Mouse (Mus musculus) brown adipose tissue, adult 24 weeks (tissue): ENCODE measurements around the gene Txndc12. TPM values are rescaled to one million over a fixed set of nuclear protein-coding genes. Genes with fewer than 3 reads are reported as not detected.

Experiments used
- H3K27ac ChIP-seq: fragments of 200-500 bp; replicated peaks from 2 replicates; pipeline ENCODE4 v1.5.1; 2012; ENCODE audit warnings: low read depth, mild to moderate bottlenecking, low read length
- H3K4me1 ChIP-seq: fragments of 200-500 bp; 2 replicates; pipeline ENCODE4 v1.6.1; 2012; ENCODE audit warnings: low read length, mixed read lengths; ENCODE audit not compliant: control insufficient read depth, insufficient read depth, insufficient read length
- H3K4me3 ChIP-seq: fragments of 200-500 bp; 2 replicates; pipeline ENCODE4 v1.5.1; 2012; ENCODE audit warnings: low read depth, mild to moderate bottlenecking, low read length, moderate library complexity; ENCODE audit not compliant: insufficient read depth
- polyA plus RNA-seq: library from polyadenylated mRNA; stranded (reverse); fragments of >200 nt; gene quantifications from 2 replicates; pipeline ENCODE4 v1.2.4, GENCODE M21; 2012; ENCODE audit not compliant: missing spikeins, insufficient read depth, insufficient read length

The Txndc12 gene
- polyA plus RNA-seq: 55.8 and 58.7 TPM in 2 replicates

DNA sequence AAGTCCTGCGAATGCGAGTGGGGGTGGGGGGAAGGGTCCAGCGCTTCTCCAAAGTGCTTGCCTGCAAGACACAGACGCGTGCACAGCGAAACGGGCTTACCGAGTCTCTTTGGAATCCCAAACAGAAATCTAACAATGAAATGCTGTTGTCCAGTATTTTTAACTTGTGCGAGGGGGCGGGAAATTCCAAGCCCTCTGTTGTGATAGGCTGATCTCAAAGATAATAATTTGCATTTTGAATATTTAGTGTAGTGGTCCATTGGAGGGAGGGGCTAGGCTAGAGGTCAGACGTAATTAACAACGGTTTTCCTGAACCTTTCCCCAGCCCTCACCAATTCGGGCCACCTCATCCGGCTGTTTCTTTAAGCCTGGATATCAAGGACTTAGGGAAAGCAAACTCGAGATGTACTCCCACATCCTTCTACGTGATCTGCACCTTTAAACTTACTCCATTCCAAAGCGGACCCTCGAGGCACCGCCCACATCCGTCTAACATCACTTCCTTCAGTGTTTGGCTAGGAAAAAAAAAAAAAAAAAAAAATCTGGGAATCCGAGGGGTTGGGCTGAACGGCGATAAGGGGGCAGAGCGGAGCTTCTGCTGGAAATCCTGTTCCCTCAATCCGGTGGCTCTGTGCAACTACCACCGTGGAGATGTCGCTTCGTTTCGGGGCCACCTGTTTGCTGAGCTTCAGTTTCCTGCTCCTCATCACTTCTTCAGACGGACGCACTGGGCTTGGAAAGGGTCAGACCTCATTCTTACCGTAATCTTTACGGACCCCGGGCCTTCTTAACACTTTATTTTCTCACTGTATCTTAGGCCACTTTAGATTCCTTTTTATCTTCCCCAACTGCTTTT lies at the start of gene Txndc12:
TSS of gene Txndc12 (plus strand) at position 487 of the 856 bp plus-strand sequence.
- Histone ChIP-seq H3K4me1 (peaks cover 5% of the 10 kb centered on the region; the same call in 1 of the 2 replicates), H3K27ac (peak within 1 kb of the TSS; percentile 98), H3K4me3 (peak within 1 kb of the TSS; percentile 98)

GRCm38 (mm10) chr4:108789258-108789936 lies 45.0 kb upstream of the Txndc12 start:
- Histone ChIP-seq H3K4me1 (peaks cover 2% of the 10 kb centered on the region; the same call in 1 of the 2 replicates), H3K4me3 (no peak overlapping the region), H3K27ac (no peak overlapping the region)

GRCm38 (mm10) chr4:108790507-108790906 lies 43.9 kb upstream of the Txndc12 start:
- no peak overlapping the region for H3K4me3 ChIP-seq
- peaks cover 2% of the 10 kb centered on the region; the same call in 1 of the 2 replicates for H3K4me1 ChIP-seq

DNA sequence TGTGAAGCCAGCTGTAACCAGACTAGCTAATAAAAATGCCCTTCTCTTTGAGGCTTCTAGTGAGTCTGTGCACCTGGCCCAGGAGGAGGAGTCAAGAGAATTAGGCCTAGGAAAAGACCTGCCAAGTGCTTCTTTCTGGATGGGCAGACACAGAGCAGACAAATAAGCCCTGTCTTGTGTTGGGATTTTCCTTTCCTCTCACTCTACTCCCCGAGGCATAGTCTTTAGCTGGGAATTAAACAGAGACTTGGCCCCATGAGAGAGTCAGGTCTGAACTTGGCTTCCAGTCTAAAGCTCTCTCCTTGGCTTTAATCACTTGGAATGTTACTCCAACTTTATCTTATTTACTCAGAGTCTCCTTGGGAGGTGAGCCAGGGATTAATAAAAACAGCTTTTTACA lies 40.5 kb upstream of the Txndc12 start:
- Histone ChIP-seq H3K4me1 (peaks cover 2% of the 10 kb centered on the region; the same call in 1 of the 2 replicates), H3K4me3 (no peak overlapping the region), H3K27ac (no peak overlapping the region)

More at GRCm38 (mm10) chr4:108790507-108790906, 43.9 kb upstream of the Txndc12 start:
- H3K27ac ChIP-seq: no peak overlapping the region

GRCm38 (mm10) chr4:108796701-108797100 lies 37.7 kb upstream of the Txndc12 start:
- H3K4me1 ChIP-seq: peaks cover 2% of the 10 kb centered on the region; the same call in 1 of the 2 replicates
- peak overlapping the region; percentile 52 for H3K27ac ChIP-seq
- no peak overlapping the region for H3K4me3 ChIP-seq

DNA sequence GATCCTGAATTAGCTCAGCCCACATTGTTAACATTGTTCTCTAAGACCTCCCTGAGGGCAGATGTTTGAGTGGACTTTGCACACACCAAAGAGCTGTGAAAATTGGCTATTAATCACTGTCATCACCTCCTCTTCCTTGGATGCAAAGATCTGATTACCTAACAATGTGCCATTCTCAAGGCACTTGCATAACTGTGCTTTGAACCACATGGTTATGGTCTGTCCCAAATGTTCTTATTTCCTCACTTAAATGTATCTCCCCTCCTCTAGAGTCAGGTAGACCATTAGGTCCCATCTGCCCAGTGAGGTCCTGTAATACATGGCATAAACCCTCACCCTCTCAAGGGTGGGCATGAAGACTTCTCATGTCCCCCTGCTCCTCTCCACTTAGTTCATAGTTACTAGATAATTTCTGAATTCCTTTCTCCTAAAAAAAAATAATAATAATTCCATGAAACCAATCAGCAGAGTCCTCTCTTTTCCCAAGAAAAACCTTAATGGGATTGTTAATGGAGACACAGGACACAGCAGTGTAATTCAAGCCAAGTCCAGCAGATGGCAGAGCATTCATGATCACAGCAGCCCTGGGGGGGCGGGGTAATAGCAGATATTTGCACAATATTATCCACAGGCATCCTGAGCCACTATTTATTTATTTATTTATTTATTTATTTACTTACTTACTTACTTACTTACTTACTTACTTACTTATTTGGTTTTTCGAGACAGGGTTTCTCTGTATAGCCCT lies 36.1 kb upstream of the Txndc12 start:
- H3K4me3 ChIP-seq: no peak overlapping the region
- peaks cover 2% of the 10 kb centered on the region; the same call in 1 of the 2 replicates for H3K4me1 ChIP-seq
- no peak overlapping the region for H3K27ac ChIP-seq

GRCm38 (mm10) chr4:108803535-108803934 lies 30.9 kb upstream of the Txndc12 start:
- Histone ChIP-seq H3K4me3 (no peak overlapping the region), H3K4me1 (no peaks in the 10 kb centered on the region), H3K27ac (no peak overlapping the region)

DNA sequence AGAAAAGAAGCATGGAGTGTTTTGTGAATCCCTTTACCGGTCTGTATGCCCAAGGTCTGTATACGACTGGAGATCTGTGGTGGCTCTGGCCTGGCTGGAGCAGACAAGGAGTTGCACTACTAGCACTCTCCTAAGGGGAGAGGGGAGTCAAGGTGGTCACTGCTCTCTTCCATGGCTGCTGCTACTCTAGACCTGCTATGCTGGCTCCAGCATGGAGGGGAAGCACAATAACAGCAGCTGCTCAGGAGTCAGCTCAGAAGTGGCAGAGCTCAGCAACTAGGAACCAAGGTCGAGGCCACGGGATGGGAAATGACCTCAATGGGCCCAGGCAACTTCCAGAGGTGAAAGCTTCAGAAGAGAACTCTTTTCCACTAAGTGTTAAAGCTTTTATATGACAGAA lies 23.3 kb upstream of the Txndc12 start:
- Histone ChIP-seq H3K4me1 (no peaks in the 10 kb centered on the region), H3K4me3 (no peak overlapping the region), H3K27ac (no peak overlapping the region)

DNA sequence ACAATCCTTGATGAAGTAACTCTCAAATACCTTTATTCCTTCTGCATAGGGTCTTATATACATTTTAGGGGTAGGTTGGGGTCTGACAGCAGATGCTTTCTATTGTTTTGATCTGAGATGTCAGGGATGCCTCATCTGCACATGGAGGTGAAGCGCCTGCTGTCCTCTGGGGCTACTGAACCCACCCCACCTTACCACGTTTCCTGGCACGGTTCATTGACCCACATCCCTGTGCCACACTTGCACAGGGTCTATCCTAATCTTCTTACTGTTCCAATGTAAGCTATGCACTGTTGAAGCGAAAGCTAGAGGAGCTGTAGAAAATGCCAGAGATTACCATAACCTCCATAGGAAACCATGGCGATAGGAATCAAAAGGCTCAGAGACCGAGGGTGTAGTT lies 22.9 kb upstream of the Txndc12 start:
- H3K4me1 ChIP-seq: no peaks in the 10 kb centered on the region
- no peak overlapping the region for H3K4me3 ChIP-seq
- H3K27ac ChIP-seq: no peak overlapping the region

- Histone ChIP-seq H3K4me1 (no peaks in the 10 kb centered on the region), H3K27ac (no peak overlapping the region), H3K4me3 (no peak overlapping the region)
Measured at GRCm38 (mm10) chr4:108825677-108826076, 8.7 kb upstream of the Txndc12 start.

GRCm38 (mm10) chr4:108826096-108826495 lies 8.3 kb upstream of the Txndc12 start:
- no peak overlapping the region for H3K4me3 ChIP-seq
- no peak overlapping the region for H3K27ac ChIP-seq
- no peaks in the 10 kb centered on the region for H3K4me1 ChIP-seq

GRCm38 (mm10) chr4:108826643-108827042 lies 7.8 kb upstream of the Txndc12 start:
- Histone ChIP-seq H3K4me3 (no peak overlapping the region), H3K27ac (no peak overlapping the region), H3K4me1 (no peaks in the 10 kb centered on the region)

DNA sequence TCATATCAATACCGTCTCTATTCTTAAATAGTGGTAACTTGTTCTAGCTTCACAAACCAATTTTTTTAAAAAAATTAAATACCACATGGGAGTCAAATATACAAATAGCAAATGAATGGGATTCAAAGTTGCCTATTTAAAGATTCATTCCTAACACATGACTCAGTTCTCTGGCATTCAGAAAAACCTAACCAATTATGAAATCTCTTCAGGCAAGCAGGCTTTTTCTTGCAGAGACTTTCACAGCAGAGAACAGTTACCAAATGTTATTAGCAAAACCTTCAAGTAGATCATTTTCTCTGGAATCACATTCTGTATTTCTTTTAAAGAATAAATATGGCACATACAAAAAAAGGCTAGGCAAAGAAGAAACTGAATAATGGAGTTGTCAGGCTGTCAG lies 3.7 kb upstream of the Txndc12 start:
- peaks cover 4% of the 10 kb centered on the region; the same call in 1 of the 2 replicates for H3K4me1 ChIP-seq
- no peak overlapping the region for H3K27ac ChIP-seq
- H3K4me3 ChIP-seq: no peak overlapping the region

DNA sequence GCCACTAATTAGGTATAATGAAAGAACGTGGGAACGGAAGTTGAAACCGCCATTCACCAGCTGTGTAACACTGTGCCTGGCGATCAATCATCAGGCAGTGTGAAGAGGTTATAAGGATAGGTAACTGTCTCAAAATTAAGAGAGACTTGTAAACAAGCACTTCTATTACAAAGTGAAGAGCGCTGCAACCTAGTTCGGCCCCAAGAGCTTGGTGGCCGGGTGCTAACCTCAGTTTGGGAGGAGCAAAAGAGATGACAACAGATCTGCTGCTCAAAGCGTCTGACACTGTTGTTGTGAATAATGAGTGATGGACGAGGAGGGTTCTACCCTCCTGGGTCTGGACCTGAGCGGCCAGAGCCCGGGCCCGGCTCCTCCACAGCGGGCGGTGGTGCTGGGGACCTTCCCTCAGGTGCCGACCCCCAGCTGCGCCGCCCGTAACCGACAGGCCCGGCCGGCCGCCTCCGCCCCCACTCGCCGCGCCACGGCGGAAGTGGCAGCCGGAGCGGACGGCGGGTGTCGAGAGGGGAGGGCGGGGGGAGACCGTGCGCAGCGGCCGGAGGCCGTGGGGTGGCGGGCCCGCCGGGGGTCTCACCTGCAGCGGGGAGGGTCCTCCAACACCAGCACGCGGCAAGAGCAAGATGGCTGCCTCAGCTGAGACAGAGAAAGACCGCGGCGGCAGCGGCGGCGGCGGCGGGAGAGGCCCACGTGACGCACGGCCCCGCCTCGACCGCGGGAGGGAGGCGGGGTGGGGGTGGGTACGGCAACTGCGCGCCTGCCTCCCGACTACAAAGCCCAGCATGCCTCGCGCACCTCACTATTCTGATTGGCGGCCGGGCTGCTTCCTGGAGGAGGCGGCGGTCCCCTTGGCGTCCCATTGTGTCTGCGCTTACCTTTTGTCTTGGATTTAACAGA lies 1.2 kb upstream of the Txndc12 start, which contains the start of gene Btf3l4:
TSS of gene Btf3l4 (minus strand) at position 699 of the 912 bp plus-strand sequence.
- H3K4me1 ChIP-seq: peaks cover 5% of the 10 kb centered on the region; the same call in 1 of the 2 replicates
- peak within 1 kb of the TSS; percentile 98 for H3K4me3 ChIP-seq
- H3K27ac ChIP-seq: peak within 1 kb of the TSS; percentile 98
